Mouse (Mus musculus) midbrain, embryonic 13.5 days (tissue): ENCODE measurements around the gene Nt5dc3. TPM values are rescaled to one million over a fixed set of nuclear protein-coding genes. Genes with fewer than 3 reads are reported as not detected.

Experiments used
- ATAC-seq: fragments of 200-750 bp; cut with Nextera tagmentation; 2 replicates; pipeline ENCODE4 v1.8.0; 2017; ENCODE audit warnings: mild to moderate bottlenecking, moderate TSS enrichment, moderate library complexity
- H3K27ac ChIP-seq: fragments of 300-500 bp; sonication (generic); 2 replicates; pipeline ENCODE4 v1.5.1; 2015; ENCODE audit warnings: inconsistent platforms, mild to moderate bottlenecking, moderate library complexity
- H3K27me3 ChIP-seq: fragments of 300-500 bp; sonication (generic); 2 replicates; pipeline ENCODE4 v1.6.1; 2015; ENCODE audit warnings: mild to moderate bottlenecking, inconsistent platforms
- H3K36me3 ChIP-seq: fragments of 300-500 bp; sonication (generic); 2 replicates; pipeline ENCODE4 v1.6.1; 2015; ENCODE audit warnings: mild to moderate bottlenecking, inconsistent platforms
- H3K4me1 ChIP-seq: fragments of 300-500 bp; sonication (generic); replicated peaks from 2 replicates; pipeline ENCODE4 v1.6.1; 2015; ENCODE audit warnings: inconsistent platforms
- H3K4me2 ChIP-seq: fragments of 300-500 bp; sonication (generic); replicated peaks from 2 replicates; pipeline ENCODE4 v1.6.1; 2015; ENCODE audit warnings: moderate library complexity, mild to moderate bottlenecking, inconsistent platforms
- H3K4me3 ChIP-seq: fragments of 300-500 bp; sonication (generic); replicated peaks from 2 replicates; pipeline ENCODE4 v1.5.1; 2015; ENCODE audit warnings: mild to moderate bottlenecking, inconsistent platforms
- H3K9ac ChIP-seq: fragments of 300-500 bp; sonication (generic); replicated peaks from 2 replicates; pipeline ENCODE4 v1.6.1; 2015; ENCODE audit warnings: mild to moderate bottlenecking, inconsistent platforms
- H3K9me3 ChIP-seq: fragments of 300-500 bp; sonication (generic); 2 replicates; pipeline ENCODE4 v1.6.1; 2016; ENCODE audit warnings: mild to moderate bottlenecking, inconsistent platforms
- WGBS: fragments of 180-500 bp; shearing (Covaris S2); methylation state at CpG from one replicate; pipeline ENCODE4 v1.1.7; 2015; 5-methylcytosine and 5-hydroxymethylcytosine counted together
- polyA plus RNA-seq: library from polyadenylated mRNA; unstranded; fragments of >200 nt; fragmentation: Nextera tagmentation; extraction: Ambion mirVana; gene quantifications from 2 replicates; pipeline ENCODE4 v1.2.1, GENCODE M21; 2015

The Nt5dc3 gene
- polyA plus RNA-seq, 1 experiment from 2014 or later, result 5.9 TPM

DNA sequence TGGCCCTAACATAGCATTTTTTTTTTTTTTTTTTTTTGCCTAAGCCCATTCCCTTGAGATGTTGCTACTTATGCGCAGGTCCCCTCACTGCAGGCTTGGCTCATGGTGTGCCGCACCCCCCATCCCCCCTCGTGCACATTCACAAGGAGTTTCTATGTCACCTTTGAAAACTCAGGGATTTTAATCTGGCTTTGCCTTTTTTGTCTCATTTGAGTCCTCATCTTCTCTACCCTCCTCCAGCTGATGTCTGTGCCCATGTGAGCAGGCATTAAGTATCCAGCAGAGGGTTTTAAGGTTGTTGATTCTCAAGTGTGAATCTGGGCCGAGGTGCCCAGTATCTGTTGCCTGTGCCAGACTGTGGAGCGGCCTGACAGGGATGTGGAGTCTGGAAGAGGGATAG lies 2.8 kb downstream of the Nt5dc3 start:
- H3K27ac ChIP-seq, result no peak overlapping the region
- no peaks in the 10 kb centered on the region for H3K36me3 ChIP-seq
- peak overlapping the region; percentile 23; the same call in 1 of the 2 replicates for H3K4me2 ChIP-seq
- H3K4me3 ChIP-seq, result no peak overlapping the region
- peaks cover 30% of the 10 kb centered on the region for H3K4me1 ChIP-seq
- no peak for ATAC-seq
- no peaks in the 10 kb centered on the region for H3K9me3 ChIP-seq
- H3K9ac ChIP-seq, result 0 out of 2 replicates have a peak overlapping the region, but pooled peaks have one; percentile 16
- peaks cover 11% of the 10 kb centered on the region; the same call in 1 of the 2 replicates for H3K27me3 ChIP-seq
- WGBS, result 26% methylated on average over 5 of the region's 5 CpGs

DNA sequence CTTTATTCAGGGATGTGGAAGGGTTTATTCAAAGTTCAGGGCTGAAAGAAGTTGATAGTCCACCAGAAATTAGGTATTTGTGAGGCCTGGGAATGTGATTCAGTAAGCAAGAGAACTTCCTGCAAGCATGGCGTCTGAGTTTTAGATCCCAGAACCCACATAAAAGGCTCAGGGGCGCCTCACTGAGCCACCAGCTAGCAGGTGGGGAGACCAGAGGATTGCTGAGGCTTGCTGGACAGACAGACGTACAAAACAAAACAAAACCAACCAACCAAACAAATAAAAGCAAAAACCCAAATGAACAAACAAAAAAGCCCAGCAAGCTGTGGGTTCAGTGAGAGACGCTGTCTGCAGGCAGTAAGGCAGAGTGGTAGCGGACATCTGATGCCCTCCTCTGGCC lies 3.9 kb downstream of the Nt5dc3 start:
- no peak overlapping the region for H3K27ac ChIP-seq
- no peak overlapping the region for H3K9ac ChIP-seq
- no peaks in the 10 kb centered on the region for H3K36me3 ChIP-seq
- H3K4me1 ChIP-seq, result peaks cover 30% of the 10 kb centered on the region
- peaks cover 11% of the 10 kb centered on the region; the same call in 1 of the 2 replicates for H3K27me3 ChIP-seq
- WGBS, result 38% methylated on average over 5 of the region's 5 CpGs
- H3K4me2 ChIP-seq, result no peak overlapping the region
- no peak overlapping the region for H3K4me3 ChIP-seq
- ATAC-seq, result no peak
- no peaks in the 10 kb centered on the region for H3K9me3 ChIP-seq

DNA sequence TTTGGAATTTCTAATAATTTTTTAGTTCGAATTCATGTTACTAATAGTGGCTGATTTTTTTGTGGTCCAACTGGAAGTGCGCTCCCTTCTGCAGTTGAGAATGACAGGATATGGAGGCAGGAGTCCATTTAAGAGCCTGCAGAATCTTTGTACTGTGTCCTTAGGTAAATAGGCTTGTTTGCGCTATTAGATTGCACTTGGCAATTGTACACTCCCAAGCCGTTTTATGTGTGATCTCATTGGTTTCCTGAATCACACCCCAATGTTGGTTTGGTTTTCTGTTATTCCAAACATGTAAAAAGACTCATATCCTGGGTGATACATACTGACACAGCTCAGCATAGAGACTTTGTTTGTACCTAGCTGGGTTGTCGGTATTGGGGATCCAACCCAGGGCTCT lies 4.8 kb downstream of the Nt5dc3 start:
- H3K27me3 ChIP-seq, result peaks cover 11% of the 10 kb centered on the region; the same call in 1 of the 2 replicates
- H3K9me3 ChIP-seq, result no peaks in the 10 kb centered on the region
- H3K4me1 ChIP-seq, result peaks cover 22% of the 10 kb centered on the region
- ATAC-seq, result no peak
- H3K4me2 ChIP-seq, result no peak overlapping the region
- H3K9ac ChIP-seq, result no peak overlapping the region
- H3K27ac ChIP-seq, result no peak overlapping the region
- 92% methylated on average over 5 of the region's 5 CpGs for WGBS
- H3K36me3 ChIP-seq, result no peaks in the 10 kb centered on the region
- H3K4me3 ChIP-seq, result no peak overlapping the region

DNA sequence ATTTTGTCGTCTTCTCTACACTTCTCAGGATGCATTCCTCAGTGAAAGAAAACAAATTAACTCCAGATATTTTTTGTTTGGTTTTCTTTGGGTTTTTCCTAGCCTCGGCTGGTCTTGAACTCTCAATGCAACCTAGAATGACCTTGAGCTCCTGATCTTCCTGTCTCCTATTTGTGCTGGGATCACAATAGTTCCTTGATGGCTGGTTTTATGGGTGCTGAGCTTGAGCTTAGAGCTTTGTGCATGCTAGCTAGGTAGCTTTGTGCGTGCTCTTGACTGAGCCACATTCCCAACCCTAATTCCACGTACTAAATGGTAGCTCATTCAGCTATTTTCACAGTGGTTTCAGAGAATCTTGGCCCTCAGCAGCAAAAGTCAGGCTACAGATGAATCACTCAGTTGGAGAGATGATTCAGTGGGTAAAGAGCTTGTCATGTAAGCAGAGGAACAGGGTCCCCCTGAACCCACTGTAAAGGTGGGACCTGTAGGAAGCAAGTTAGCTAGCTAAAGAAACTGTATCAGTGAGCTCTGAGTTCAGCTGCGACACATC lies 5.4 kb downstream of the Nt5dc3 start:
- ATAC-seq, result no peak
- 87% methylated on average over 5 of the region's 5 CpGs for WGBS
- Histone ChIP-seq H3K27ac (no peak overlapping the region), H3K4me1 (peaks cover 22% of the 10 kb centered on the region), H3K27me3 (peaks cover 11% of the 10 kb centered on the region; the same call in 1 of the 2 replicates), H3K9ac (no peak overlapping the region), H3K36me3 (no peaks in the 10 kb centered on the region), H3K4me3 (no peak overlapping the region), H3K4me2 (no peak overlapping the region), H3K9me3 (no peaks in the 10 kb centered on the region)

DNA sequence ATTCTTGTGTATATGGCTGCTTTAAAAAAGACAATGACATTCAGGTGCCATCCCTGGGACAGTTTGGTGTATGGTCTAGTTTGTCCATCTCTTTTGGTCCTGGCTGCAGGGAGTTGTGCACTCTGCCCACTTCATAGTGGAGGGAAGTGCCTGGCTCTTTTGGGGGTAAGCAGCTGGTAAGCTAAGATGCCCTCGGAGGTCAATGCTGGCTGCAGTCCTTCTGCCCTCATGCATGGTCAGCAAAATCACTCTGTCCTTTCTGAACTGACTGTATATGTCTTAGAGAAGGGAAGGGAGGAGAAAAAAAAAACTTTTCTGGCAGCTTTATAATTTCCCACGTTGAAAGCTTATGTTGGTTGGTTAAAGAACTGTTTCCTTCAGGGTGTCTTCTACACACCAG lies 6.6 kb downstream of the Nt5dc3 start:
- Histone ChIP-seq H3K27me3 (peaks cover 8% of the 10 kb centered on the region; the same call in 1 of the 2 replicates), H3K9me3 (no peaks in the 10 kb centered on the region), H3K9ac (no peak overlapping the region), H3K4me1 (peaks cover 16% of the 10 kb centered on the region), H3K27ac (no peak overlapping the region), H3K4me2 (no peak overlapping the region), H3K4me3 (no peak overlapping the region), H3K36me3 (no peaks in the 10 kb centered on the region)
- no peak for ATAC-seq
- 77% methylated on average over 2 of the region's 2 CpGs for whole genome bisulfite sequencing

DNA sequence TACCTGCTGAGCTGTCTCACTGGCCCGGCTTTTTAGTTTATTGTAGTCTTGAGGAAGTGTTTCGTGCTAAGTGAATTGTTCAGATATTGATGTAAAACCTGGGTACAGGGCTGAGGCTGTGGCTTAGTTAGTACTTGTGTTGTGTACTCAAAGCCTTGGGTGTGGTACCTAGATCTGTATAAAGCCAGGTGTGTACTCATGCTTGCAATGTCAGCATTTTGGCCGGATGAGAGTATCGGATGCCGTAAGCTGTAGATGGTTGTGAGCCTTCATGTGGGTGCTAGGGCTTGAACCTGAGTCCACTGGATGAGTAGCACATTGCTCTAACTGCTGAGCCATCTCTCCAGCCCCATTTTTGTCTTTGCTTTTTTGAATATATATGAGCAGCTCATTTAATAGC lies 7.3 kb downstream of the Nt5dc3 start:
- Histone ChIP-seq H3K36me3 (no peaks in the 10 kb centered on the region), H3K9me3 (no peaks in the 10 kb centered on the region), H3K9ac (no peak overlapping the region), H3K4me3 (no peak overlapping the region), H3K4me1 (peaks cover 16% of the 10 kb centered on the region), H3K4me2 (no peak overlapping the region), H3K27me3 (peaks cover 2% of the 10 kb centered on the region; the same call in 1 of the 2 replicates), H3K27ac (no peak overlapping the region)
- 95% methylated on average over 5 of the region's 5 CpGs for WGBS
- ATAC-seq, result no peak

DNA sequence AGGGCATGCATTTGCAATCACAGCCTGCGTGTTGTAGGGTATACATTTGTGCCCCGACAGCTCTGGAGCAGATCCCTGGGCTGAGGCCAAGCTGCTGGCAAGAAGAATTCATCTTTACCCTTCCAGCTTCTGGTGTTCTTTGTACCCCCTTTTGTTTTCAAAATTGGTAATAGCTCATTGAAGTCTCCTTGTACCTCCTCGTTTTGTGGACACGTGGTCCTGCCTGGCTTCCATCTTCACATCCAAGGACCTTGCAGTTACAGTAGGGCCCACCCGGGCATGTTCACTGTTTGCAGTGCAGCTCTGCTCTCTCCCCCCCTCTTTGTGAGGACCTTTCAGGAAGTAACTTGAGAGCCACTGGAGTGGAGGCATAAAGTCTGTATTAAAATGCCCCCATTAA lies 9.4 kb downstream of the Nt5dc3 start:
- Histone ChIP-seq H3K27ac (no peak overlapping the region), H3K27me3 (no peaks in the 10 kb centered on the region), H3K4me2 (no peak overlapping the region), H3K4me3 (no peak overlapping the region), H3K9me3 (no peaks in the 10 kb centered on the region), H3K9ac (no peak overlapping the region), H3K36me3 (no peaks in the 10 kb centered on the region), H3K4me1 (no peaks in the 10 kb centered on the region; the same call in 1 of the 2 replicates)
- ATAC-seq, result no peak
- 62% methylated on average over 5 of the region's 5 CpGs for whole genome bisulfite sequencing

DNA sequence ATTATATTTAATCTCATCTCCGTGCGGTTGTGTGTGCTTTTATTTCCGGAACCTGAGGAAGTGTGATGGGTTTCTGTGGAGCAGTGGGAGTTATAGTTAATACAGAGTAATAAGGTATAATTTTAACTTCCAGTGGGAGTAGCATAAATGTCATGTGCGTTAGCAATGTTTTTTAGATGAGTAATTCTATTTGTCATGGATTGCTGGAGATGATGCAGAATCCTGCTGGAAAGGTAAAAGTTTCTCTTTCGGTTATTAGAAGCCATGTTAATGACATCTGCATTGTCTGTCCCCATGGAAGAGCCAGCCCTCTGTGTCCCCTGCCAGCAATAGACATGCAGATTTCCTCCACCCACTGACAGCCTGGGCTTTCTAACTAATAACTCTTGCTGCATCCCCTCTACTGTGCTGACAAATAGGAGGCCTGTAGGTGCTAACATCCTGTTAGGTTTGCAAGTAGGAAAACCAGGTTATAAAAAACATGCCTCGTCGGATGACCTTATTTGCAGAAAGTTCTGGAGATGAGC lies 10.4 kb downstream of the Nt5dc3 start:
- Histone ChIP-seq H3K4me3 (no peak overlapping the region), H3K9ac (no peak overlapping the region), H3K9me3 (no peaks in the 10 kb centered on the region), H3K27ac (no peak overlapping the region), H3K36me3 (no peaks in the 10 kb centered on the region), H3K4me2 (no peak overlapping the region), H3K27me3 (no peaks in the 10 kb centered on the region), H3K4me1 (no peaks in the 10 kb centered on the region)
- no peak for ATAC-seq
- WGBS, result 80% methylated on average over 7 of the region's 7 CpGs

DNA sequence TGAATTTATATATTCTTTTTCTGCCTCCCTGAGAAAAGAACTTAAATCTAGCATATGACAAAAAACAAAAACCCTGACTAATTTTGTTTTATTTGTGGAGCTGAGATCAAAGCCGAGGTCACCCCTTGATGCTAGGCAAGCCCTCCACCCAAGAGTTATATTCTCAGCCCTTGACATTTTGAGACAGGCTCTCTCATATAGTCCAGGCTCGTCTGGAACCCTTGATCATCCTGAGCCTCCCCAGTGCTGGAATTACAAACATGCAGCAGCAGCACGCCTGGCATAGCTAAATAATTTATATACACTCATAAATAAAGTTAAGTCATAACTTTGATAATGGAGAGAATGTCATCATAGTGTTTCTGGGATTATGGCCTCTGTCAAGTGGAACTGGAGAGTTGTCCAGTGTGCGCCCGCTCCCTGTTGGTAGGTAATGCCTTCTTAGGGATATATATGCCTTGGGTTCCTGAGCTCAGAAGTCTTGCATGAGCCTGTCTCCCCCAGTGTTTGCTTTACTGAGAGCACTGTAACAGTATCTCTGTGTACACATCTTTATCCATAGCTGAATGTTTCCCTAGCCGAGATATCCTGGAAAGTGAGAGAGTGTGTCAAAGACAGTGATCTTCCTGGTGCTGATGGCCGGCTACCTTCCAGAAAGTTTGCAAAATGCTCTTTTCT lies 12.8 kb downstream of the Nt5dc3 start:
- Histone ChIP-seq H3K4me2 (no peak overlapping the region), H3K27ac (no peak overlapping the region), H3K4me1 (no peaks in the 10 kb centered on the region), H3K36me3 (no peaks in the 10 kb centered on the region), H3K9me3 (no peaks in the 10 kb centered on the region), H3K9ac (no peak overlapping the region), H3K4me3 (no peak overlapping the region), H3K27me3 (no peaks in the 10 kb centered on the region)
- ATAC-seq, result no peak
- 87% methylated on average over 7 of the region's 7 CpGs for WGBS

DNA sequence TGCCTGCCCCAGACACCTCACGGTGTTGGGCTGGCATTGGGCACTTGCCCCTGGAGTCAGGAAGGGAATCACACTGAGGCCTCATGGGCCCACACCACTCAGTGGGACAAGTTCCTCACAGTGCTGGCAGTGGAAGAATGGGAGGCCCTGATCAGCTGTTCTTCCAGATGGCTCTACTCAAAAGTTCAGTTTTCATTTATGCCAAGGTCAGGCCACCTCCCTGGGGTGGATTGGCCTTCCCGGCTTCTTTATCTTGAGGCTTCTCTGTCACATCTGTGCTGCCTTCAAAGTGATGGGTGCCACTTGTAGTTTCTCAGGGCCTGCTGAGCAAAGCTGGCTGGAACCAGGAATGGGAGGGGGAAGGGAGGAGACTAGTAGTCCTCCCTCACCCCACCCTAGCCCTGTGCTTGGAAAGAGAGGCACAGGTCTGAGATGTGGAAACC lies 14.7 kb downstream of the Nt5dc3 start:
- H3K4me1 ChIP-seq, result no peaks in the 10 kb centered on the region
- no peak for ATAC-seq
- WGBS, result 70% methylated on average over 2 of the region's 2 CpGs
- H3K36me3 ChIP-seq, result no peaks in the 10 kb centered on the region
- H3K9me3 ChIP-seq, result no peaks in the 10 kb centered on the region
- no peak overlapping the region for H3K4me3 ChIP-seq
- no peak overlapping the region for H3K4me2 ChIP-seq
- no peak overlapping the region for H3K27ac ChIP-seq
- no peaks in the 10 kb centered on the region for H3K27me3 ChIP-seq
- no peak overlapping the region for H3K9ac ChIP-seq

DNA sequence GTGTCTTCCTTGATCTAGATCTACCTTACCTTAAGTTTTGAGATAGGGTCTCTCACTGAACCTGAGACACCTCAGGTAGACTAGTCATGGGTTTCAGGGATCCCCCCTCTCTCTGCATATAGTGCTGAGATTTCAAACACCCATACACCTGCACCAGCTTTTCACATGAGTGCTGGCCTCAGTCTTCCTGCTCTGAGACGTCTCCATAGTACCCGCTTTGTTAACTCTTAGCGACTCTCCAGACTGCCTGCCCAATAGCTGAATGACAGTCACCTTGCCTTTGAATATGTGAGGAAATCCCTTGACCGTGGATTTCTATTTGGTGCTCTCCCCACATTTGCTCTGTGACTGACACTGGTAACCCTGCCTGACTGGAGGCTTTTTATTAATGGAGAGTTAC lies 15.4 kb downstream of the Nt5dc3 start:
- 95% methylated on average over 4 of the region's 4 CpGs for WGBS
- H3K27ac ChIP-seq, result no peak overlapping the region
- no peaks in the 10 kb centered on the region for H3K9me3 ChIP-seq
- H3K9ac ChIP-seq, result no peak overlapping the region
- no peaks in the 10 kb centered on the region for H3K4me1 ChIP-seq
- H3K4me3 ChIP-seq, result no peak overlapping the region
- no peaks in the 10 kb centered on the region for H3K27me3 ChIP-seq
- no peak for ATAC-seq
- no peak overlapping the region for H3K4me2 ChIP-seq
- no peaks in the 10 kb centered on the region for H3K36me3 ChIP-seq

DNA sequence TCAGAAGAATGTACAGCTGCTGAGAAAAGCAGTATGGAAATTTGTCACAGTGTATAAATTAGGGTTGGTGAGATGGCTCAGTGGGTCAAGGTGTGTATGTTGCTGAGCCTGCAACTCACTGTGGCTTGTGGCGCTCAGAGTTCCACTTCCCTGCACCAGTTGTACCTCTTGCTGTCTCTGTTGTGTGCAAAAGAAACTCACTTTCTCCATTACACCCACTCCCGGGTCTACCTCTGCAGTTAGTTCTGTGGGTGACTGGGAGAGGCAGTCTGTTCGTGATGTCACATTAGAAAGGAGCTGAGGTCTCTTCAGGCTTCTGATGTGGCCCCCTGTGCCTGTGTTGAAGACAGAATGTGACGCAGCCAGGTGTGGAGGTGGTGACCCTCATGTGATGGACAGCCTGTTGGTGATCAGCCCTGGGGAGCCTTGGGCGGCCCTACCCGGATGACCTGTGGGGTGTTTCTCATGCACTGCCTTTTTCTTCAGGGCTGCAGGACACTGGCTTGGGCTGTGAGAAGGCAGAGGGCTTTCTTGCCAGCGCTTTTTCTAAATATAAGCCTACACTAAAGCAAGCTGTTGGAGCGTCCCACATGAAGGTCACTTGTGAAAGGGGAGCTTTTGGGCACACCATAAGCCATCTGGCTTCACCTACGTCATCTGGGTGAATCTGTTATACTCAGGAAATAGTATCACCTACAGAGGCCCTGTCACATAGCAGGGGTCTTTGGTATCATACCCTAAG lies 16.2 kb downstream of the Nt5dc3 start:
- 92% methylated on average over 9 of the region's 9 CpGs for WGBS
- H3K4me2 ChIP-seq, result no peak overlapping the region
- H3K9ac ChIP-seq, result no peak overlapping the region

More for the DNA sequence above, 16.2 kb downstream of the Nt5dc3 start:
- Histone ChIP-seq H3K4me1 (no peaks in the 10 kb centered on the region), H3K27ac (no peak overlapping the region), H3K36me3 (no peaks in the 10 kb centered on the region), H3K4me3 (no peak overlapping the region), H3K27me3 (no peaks in the 10 kb centered on the region), H3K9me3 (no peaks in the 10 kb centered on the region)
- no peak for ATAC-seq
